ENCODE assay signal across 13 mouse cellular contexts in the genomic region with DNA sequence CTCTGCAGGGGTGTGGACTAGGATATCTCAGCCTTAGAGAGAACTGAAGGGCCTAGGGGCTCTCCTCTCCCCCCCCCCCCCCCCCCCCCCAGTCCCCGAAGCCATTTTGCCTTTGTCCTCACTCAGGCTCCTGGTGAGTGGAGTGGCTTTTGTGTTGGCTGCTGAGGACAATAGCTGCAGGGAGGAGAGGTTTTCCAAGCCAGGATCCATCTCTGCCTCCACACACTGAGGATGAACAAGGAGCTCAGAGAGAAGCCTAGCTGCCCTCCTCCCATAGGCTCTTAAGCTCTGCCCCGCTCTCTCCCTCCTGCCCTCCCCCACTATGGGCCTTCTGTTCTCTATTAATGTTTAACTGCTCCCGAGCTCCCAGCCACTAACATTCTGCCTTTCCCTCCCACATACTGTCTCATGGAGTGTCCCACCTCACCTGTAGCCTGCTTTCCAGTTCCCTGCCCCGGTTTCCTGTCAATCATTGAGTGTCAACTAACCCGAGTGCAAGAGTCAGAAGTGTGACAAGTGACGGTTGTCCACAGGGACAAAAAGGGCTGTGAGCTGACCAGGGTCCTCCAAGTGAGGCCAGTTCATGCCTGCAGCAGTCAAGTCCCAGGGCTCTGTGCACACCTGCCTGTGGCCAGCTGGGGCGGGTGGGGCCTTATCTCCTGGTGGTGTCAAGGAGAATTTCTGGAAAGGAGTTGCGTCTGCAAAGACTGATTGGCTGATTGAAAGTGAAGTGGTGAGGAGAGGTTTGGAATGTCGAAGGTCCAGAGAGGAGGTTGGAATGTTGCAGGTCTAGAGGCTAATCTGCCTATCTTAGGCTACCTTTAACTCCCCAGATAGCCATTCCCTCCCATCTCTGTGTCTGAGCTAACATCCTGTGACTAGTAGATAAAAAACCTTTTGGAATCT.
DNase-seq lines count a peak whose midpoint lies in the region; ATAC-seq and TF ChIP-seq lines count a peak whose summit lies in the region.
"Had no signal": no experiment of that assay in that cellular context is flagged by ENCODE, and none has a peak within 500 bp of the region (broad histone marks: within the 10 kb centered on the region; RNA-seq: fewer than 3 reads in every experiment).

No protein-coding gene starts in this region.

- no peak for DNase-seq in hindbrain, embryonic 10.5 days (ENCODE audit: low spot score)
- no peak for DNase-seq in hindbrain, embryonic 11.5 days (ENCODE audit: low spot score)
- DNase-seq in testis, postnatal 14 days (ENCODE audit: low spot score) = no peak
- peak; percentile 65 for DNase-seq in liver, adult 2 months (ENCODE audit: extremely low read depth, low read depth, low spot score)
- DNase-seq in yolk sac, embryonic 10.5 days (ENCODE audit: low spot score) = peak; percentile 86
- DNase-seq in spleen, postnatal 14 days (ENCODE audit: low spot score in 2 of 2) = no peak
- DNase-seq: B cell, adult 2 months; cerebellum, postnatal 14 days; lung, postnatal 10 days; thymus, postnatal 36 days had no signal

- no peak overlapping the region for H3K4me3 ChIP-seq in hindbrain, embryonic 10.5 days
- H3K4me3 ChIP-seq in hindbrain, embryonic 11.5 days (ENCODE audit: low read depth, low read length) = no peak overlapping the region
- peak overlapping the region; percentile 69 for H3K4me3 ChIP-seq in testis, adult 2 months (ENCODE audit: control insufficient read depth, low read depth, low read length)
- no peak overlapping the region for H3K4me3 ChIP-seq in liver, adult 2 months (ENCODE audit: insufficient read depth, low read depth, low read length)
- H3K4me3 ChIP-seq: hindbrain, embryonic 12.5 days had no signal

- peaks cover 17% of the 10 kb centered on the region for H3K4me1 ChIP-seq in hindbrain, embryonic 10.5 days (replicated peaks)
- H3K4me1 ChIP-seq in hindbrain, embryonic 11.5 days (replicated peaks; ENCODE audit: control insufficient read depth, insufficient read depth, low read length) = 0 out of 2 replicates have a peak, but pooled peaks cover 3% of the 10 kb centered on the region
- H3K4me1 ChIP-seq in testis, adult 2 months (ENCODE audit: control insufficient read depth, insufficient read depth, low read length) = 0 out of 2 replicates have a peak, but pooled peaks cover 2% of the 10 kb centered on the region
- H3K4me1 ChIP-seq in liver, adult 2 months (ENCODE audit: control insufficient read depth, insufficient read depth, low read length) = 0 out of 2 replicates have a peak, but pooled peaks cover 4% of the 10 kb centered on the region

- 48% methylated on average over 9 of the region's 9 CpGs for WGBS in hindbrain, embryonic 10.5 days
- 49% methylated on average over 8 of the region's 9 CpGs for WGBS in hindbrain, embryonic 11.5 days
- WGBS in liver, adult 2 months = 40% methylated on average over 8 of the region's 9 CpGs

- peak overlapping the region; percentile 53 for H3K27ac ChIP-seq in hindbrain, embryonic 10.5 days
- no peak overlapping the region for H3K27ac ChIP-seq in hindbrain, embryonic 11.5 days (ENCODE audit: low read depth, low read length)
- H3K27ac ChIP-seq in testis, adult 2 months (ENCODE audit: control insufficient read depth, insufficient read depth, low read depth, low read length) = no peak overlapping the region
- no peak overlapping the region for H3K27ac ChIP-seq in liver, adult 2 months (replicated peaks; ENCODE audit: insufficient read depth, low read depth, low read length)
- H3K27ac ChIP-seq: hindbrain, embryonic 12.5 days had no signal

- no peak overlapping the region for H3K9ac ChIP-seq in hindbrain, embryonic 11.5 days (ENCODE audit: low read depth, low read length)
- no peak overlapping the region for H3K9ac ChIP-seq in liver, adult 2 months (ENCODE audit: low read depth, low read length)
- H3K9ac ChIP-seq: hindbrain, embryonic 12.5 days had no signal

- TF ChIP-seq CTCF in testis, adult 2 months (IDR thresholded peaks at IDR 0.05; ENCODE audit: control insufficient read depth, insufficient read depth, insufficient replicate concordance, low read depth, low read length) = no peak
- no peak for TF ChIP-seq CTCF in liver, adult 2 months (IDR thresholded peaks at IDR 0.05; ENCODE audit: low read depth, low read length)

- ATAC-seq in hindbrain, embryonic 11.5 days (ENCODE audit: low FRiP score) = no peak
- no peak for ATAC-seq in cerebellum, adult (ENCODE audit: insufficient number of reproducible peaks, low FRiP score, low TSS enrichment)

- H3K4me2 ChIP-seq in hindbrain, embryonic 11.5 days (replicated peaks; ENCODE audit: low read depth, low read length) = no peak overlapping the region
- H3K4me2 ChIP-seq: hindbrain, embryonic 12.5 days had no signal

- no peaks in the 10 kb centered on the region for H3K36me3 ChIP-seq in hindbrain, embryonic 10.5 days
- H3K36me3 ChIP-seq in hindbrain, embryonic 11.5 days (ENCODE audit: control insufficient read depth, insufficient read depth, low read length) = no peaks in the 10 kb centered on the region
- no peaks in the 10 kb centered on the region for H3K36me3 ChIP-seq in testis, adult 2 months (ENCODE audit: control insufficient read depth, insufficient read depth, low read length)
- no peaks in the 10 kb centered on the region for H3K36me3 ChIP-seq in liver, adult 2 months (ENCODE audit: control insufficient read depth, insufficient read depth, low read length)
- H3K36me3 ChIP-seq: hindbrain, embryonic 12.5 days had no signal

- H3K9me3 ChIP-seq in hindbrain, embryonic 10.5 days = peaks cover 10% of the 10 kb centered on the region
- no peaks in the 10 kb centered on the region for H3K9me3 ChIP-seq in hindbrain, embryonic 11.5 days (ENCODE audit: control insufficient read depth, low read length)

- H3K79me2 ChIP-seq in liver, adult 2 months (ENCODE audit: control insufficient read depth, insufficient read depth, low read length) = no peaks in the 10 kb centered on the region

- H3K27me3 ChIP-seq in hindbrain, embryonic 10.5 days (ENCODE audit: insufficient read depth, poor library complexity, severe bottlenecking) = peaks cover 36% of the 10 kb centered on the region
- peaks cover 2% of the 10 kb centered on the region; the same call in 1 of the 2 replicates for H3K27me3 ChIP-seq in hindbrain, embryonic 11.5 days (ENCODE audit: control insufficient read depth, insufficient read depth, low read length)
- no peaks in the 10 kb centered on the region for H3K27me3 ChIP-seq in testis, adult 2 months (ENCODE audit: control insufficient read depth, insufficient read depth, low read length)
- no peaks in the 10 kb centered on the region for H3K27me3 ChIP-seq in liver, adult 2 months (ENCODE audit: control insufficient read depth, insufficient read depth, low read length)

- TF ChIP-seq POLR2A in testis, adult 2 months (IDR thresholded peaks at IDR 0.05; ENCODE audit: control insufficient read depth, low read depth, low read length) = no peak
- TF ChIP-seq POLR2A in liver, adult 2 months (IDR thresholded peaks at IDR 0.05; ENCODE audit: extremely low read depth, insufficient read depth, low read length) = no peak

Comparison
In these comparisons a context has a peak if more than half of its experiments do, and no peak if none do; other contexts are left out.
1. DNase-seq: peak in liver, adult 2 months (single experiment) and yolk sac, embryonic 10.5 days (single experiment); none in hindbrain, embryonic 10.5 days (single experiment), hindbrain, embryonic 11.5 days (single experiment), testis, postnatal 14 days (single experiment) and spleen, postnatal 14 days (0 of 2).